Mouse (Mus musculus) midbrain, embryonic 10.5 days (tissue): Measurements from ENCODE around the gene Epc2. TPM values are rescaled to one million over a fixed set of nuclear protein-coding genes. Genes with fewer than 3 reads are reported as not detected.
A peak's percentile ranks its signal among the peaks of the same experiment; 100 is the strongest.

ENCODE experiments used
- DNase-seq: peaks from one replicate; pipeline ENCODE4 v3.0.0-alpha.2; 2017; ENCODE audit warnings: low spot score
- H3K27ac ChIP-seq: fragments of 300-500 bp; sonication (generic); replicated peaks from 2 replicates; pipeline ENCODE4 v1.5.1; 2016; ENCODE audit warnings: mild to moderate bottlenecking
- H3K27me3 ChIP-seq: fragments of 300-500 bp; sonication (generic); 2 replicates; pipeline ENCODE4 v1.6.1; 2016; ENCODE audit warnings: low read depth, mild to moderate bottlenecking; ENCODE audit not compliant: poor library complexity, severe bottlenecking
- H3K36me3 ChIP-seq: fragments of 300-500 bp; sonication (generic); 2 replicates; pipeline ENCODE4 v1.6.1; 2016; ENCODE audit warnings: mild to moderate bottlenecking, moderate library complexity
- H3K4me1 ChIP-seq: fragments of 300-500 bp; sonication (generic); 2 replicates; pipeline ENCODE4 v1.6.1; 2016
- H3K4me3 ChIP-seq: fragments of 300-500 bp; sonication (generic); 2 replicates; pipeline ENCODE4 v1.5.1; 2016; ENCODE audit warnings: mild to moderate bottlenecking, moderate library complexity
- H3K9me3 ChIP-seq: fragments of 300-500 bp; sonication (generic); replicated peaks from 2 replicates; pipeline ENCODE4 v1.6.1; 2016; ENCODE audit warnings: mild to moderate bottlenecking
- WGBS: fragments of 180-500 bp; shearing (Covaris S2); methylation state at CpG from one replicate; pipeline ENCODE4 v1.1.7; 2016; 5-methylcytosine and 5-hydroxymethylcytosine counted together
- polyA plus RNA-seq: library from polyadenylated mRNA; unstranded; fragments of >200 nt; fragmentation: Nextera tagmentation; extraction: Ambion mirVana; gene quantifications from 2 replicates; pipeline ENCODE4 v1.2.1, GENCODE M21; 2016

Epc2 gene
- polyA plus RNA-seq: 6.1 and 6.8 TPM in 2 replicates

- Histone ChIP-seq H3K36me3 (no peaks in the 10 kb centered on the region), H3K4me1 (peaks cover 21% of the 10 kb centered on the region), H3K4me3 (peak within 1 kb of the TSS; percentile 94), H3K27ac (peak within 1 kb of the TSS; percentile 100), H3K9me3 (no peaks in the 10 kb centered on the region), H3K27me3 (peaks cover 6% of the 10 kb centered on the region)
- DNase-seq: peak; percentile 91
- under 1% methylated on average over 65 of the region's 88 CpGs for WGBS
These were observed at the start of gene Epc2 for GRCm38 (mm10) chr2:49450931-49451636. Gene Epc2 (plus strand): TSS chr2:49451486.

GRCm38 (mm10) chr2:49405954-49406353 lies 45.3 kb upstream of the Epc2 start:
- Histone ChIP-seq H3K27ac (no peak overlapping the region), H3K4me3 (no peak overlapping the region), H3K27me3 (no peaks in the 10 kb centered on the region), H3K4me1 (peaks cover 6% of the 10 kb centered on the region), H3K36me3 (no peaks in the 10 kb centered on the region), H3K9me3 (no peaks in the 10 kb centered on the region)
- 69% methylated on average over 2 of the region's 2 CpGs for WGBS
- no peak for DNase-seq

- no peaks in the 10 kb centered on the region for H3K4me1 ChIP-seq
- no peak for DNase-seq
- H3K27ac ChIP-seq: no peak overlapping the region
- H3K27me3 ChIP-seq: no peaks in the 10 kb centered on the region
- 83% methylated on average over 5 of the region's 5 CpGs for WGBS
- no peaks in the 10 kb centered on the region for H3K9me3 ChIP-seq
- no peak overlapping the region for H3K4me3 ChIP-seq
- no peaks in the 10 kb centered on the region for H3K36me3 ChIP-seq
These were observed 39.6 kb upstream of the Epc2 start for GRCm38 (mm10) chr2:49411685-49412084.

- no peaks in the 10 kb centered on the region for H3K36me3 ChIP-seq
- H3K27ac ChIP-seq: no peak overlapping the region
- DNase-seq: no peak
- H3K27me3 ChIP-seq: no peaks in the 10 kb centered on the region
- no peaks in the 10 kb centered on the region for H3K4me1 ChIP-seq
- H3K9me3 ChIP-seq: no peaks in the 10 kb centered on the region
- no peak overlapping the region for H3K4me3 ChIP-seq
- 86% methylated on average over 6 of the region's 6 CpGs for WGBS
These were observed 38.7 kb upstream of the Epc2 start for GRCm38 (mm10) chr2:49412576-49412975.

- 82% methylated on average over 3 of the region's 3 CpGs for WGBS
- no peaks in the 10 kb centered on the region for H3K9me3 ChIP-seq
- H3K36me3 ChIP-seq: no peaks in the 10 kb centered on the region
- H3K4me1 ChIP-seq: no peaks in the 10 kb centered on the region
- H3K27ac ChIP-seq: no peak overlapping the region
- DNase-seq: no peak
- H3K4me3 ChIP-seq: no peak overlapping the region
- no peaks in the 10 kb centered on the region for H3K27me3 ChIP-seq
These were observed 35.4 kb upstream of the Epc2 start for GRCm38 (mm10) chr2:49415868-49416267.

- H3K4me1 ChIP-seq: no peaks in the 10 kb centered on the region
- H3K27ac ChIP-seq: no peak overlapping the region
- DNase-seq: no peak
- H3K4me3 ChIP-seq: no peak overlapping the region
- no peaks in the 10 kb centered on the region for H3K36me3 ChIP-seq
- H3K27me3 ChIP-seq: no peaks in the 10 kb centered on the region
- 84% methylated on average over 10 of the region's 10 CpGs for WGBS
- H3K9me3 ChIP-seq: no peaks in the 10 kb centered on the region
These were observed 34.2 kb upstream of the Epc2 start for GRCm38 (mm10) chr2:49417018-49417604.

- WGBS: 91% methylated on average over 3 of the region's 3 CpGs
- Histone ChIP-seq H3K9me3 (no peaks in the 10 kb centered on the region), H3K27me3 (no peaks in the 10 kb centered on the region), H3K27ac (no peak overlapping the region), H3K36me3 (no peaks in the 10 kb centered on the region), H3K4me1 (no peaks in the 10 kb centered on the region), H3K4me3 (no peak overlapping the region)
- DNase-seq: no peak
These were observed 30.9 kb upstream of the Epc2 start for GRCm38 (mm10) chr2:49420396-49420795.

- no peaks in the 10 kb centered on the region for H3K9me3 ChIP-seq
- WGBS: 79% methylated on average over 2 of the region's 2 CpGs
- H3K4me3 ChIP-seq: no peak overlapping the region
- no peak overlapping the region for H3K27ac ChIP-seq
- no peaks in the 10 kb centered on the region for H3K4me1 ChIP-seq
- no peaks in the 10 kb centered on the region for H3K36me3 ChIP-seq
- DNase-seq: no peak
- no peaks in the 10 kb centered on the region for H3K27me3 ChIP-seq
These were observed 27.4 kb upstream of the Epc2 start for GRCm38 (mm10) chr2:49423857-49424256.

GRCm38 (mm10) chr2:49424788-49425187 lies 26.5 kb upstream of the Epc2 start:
- H3K9me3 ChIP-seq: no peaks in the 10 kb centered on the region
- H3K36me3 ChIP-seq: no peaks in the 10 kb centered on the region
- 77% methylated on average over 4 of the region's 4 CpGs for WGBS
- DNase-seq: no peak
- no peak overlapping the region for H3K27ac ChIP-seq
- H3K4me3 ChIP-seq: no peak overlapping the region
- H3K4me1 ChIP-seq: no peaks in the 10 kb centered on the region
- no peaks in the 10 kb centered on the region for H3K27me3 ChIP-seq

GRCm38 (mm10) chr2:49426175-49426574 lies 25.1 kb upstream of the Epc2 start:
- Histone ChIP-seq H3K9me3 (no peaks in the 10 kb centered on the region), H3K4me3 (no peak overlapping the region), H3K27ac (no peak overlapping the region), H3K27me3 (no peaks in the 10 kb centered on the region), H3K4me1 (no peaks in the 10 kb centered on the region), H3K36me3 (no peaks in the 10 kb centered on the region)
- DNase-seq: no peak
- 92% methylated on average over 10 of the region's 10 CpGs for WGBS

GRCm38 (mm10) chr2:49431015-49431414 lies 20.3 kb upstream of the Epc2 start:
- Histone ChIP-seq H3K4me3 (no peak overlapping the region), H3K36me3 (no peaks in the 10 kb centered on the region), H3K27ac (no peak overlapping the region), H3K4me1 (no peaks in the 10 kb centered on the region), H3K9me3 (no peaks in the 10 kb centered on the region), H3K27me3 (no peaks in the 10 kb centered on the region)
- WGBS: 86% methylated on average over 1 of the region's 1 CpGs
- DNase-seq: no peak

- Histone ChIP-seq H3K4me3 (no peak overlapping the region), H3K27ac (no peak overlapping the region), H3K27me3 (no peaks in the 10 kb centered on the region), H3K9me3 (no peaks in the 10 kb centered on the region), H3K36me3 (no peaks in the 10 kb centered on the region), H3K4me1 (no peaks in the 10 kb centered on the region)
- 89% methylated on average over 9 of the region's 9 CpGs for WGBS
- DNase-seq: no peak
These were observed 18.1 kb upstream of the Epc2 start for GRCm38 (mm10) chr2:49433211-49433610.

- no peak overlapping the region for H3K27ac ChIP-seq
- peaks cover 6% of the 10 kb centered on the region for H3K27me3 ChIP-seq
- no peak for DNase-seq
- no peak overlapping the region for H3K4me3 ChIP-seq
- no peaks in the 10 kb centered on the region for H3K36me3 ChIP-seq
- H3K9me3 ChIP-seq: no peaks in the 10 kb centered on the region
- peaks cover 14% of the 10 kb centered on the region; the same call in 1 of the 2 replicates for H3K4me1 ChIP-seq
- 75% methylated on average over 2 of the region's 2 CpGs for WGBS
These were observed 5.0 kb upstream of the Epc2 start for GRCm38 (mm10) chr2:49446238-49446637.
